In the genomic region with DNA sequence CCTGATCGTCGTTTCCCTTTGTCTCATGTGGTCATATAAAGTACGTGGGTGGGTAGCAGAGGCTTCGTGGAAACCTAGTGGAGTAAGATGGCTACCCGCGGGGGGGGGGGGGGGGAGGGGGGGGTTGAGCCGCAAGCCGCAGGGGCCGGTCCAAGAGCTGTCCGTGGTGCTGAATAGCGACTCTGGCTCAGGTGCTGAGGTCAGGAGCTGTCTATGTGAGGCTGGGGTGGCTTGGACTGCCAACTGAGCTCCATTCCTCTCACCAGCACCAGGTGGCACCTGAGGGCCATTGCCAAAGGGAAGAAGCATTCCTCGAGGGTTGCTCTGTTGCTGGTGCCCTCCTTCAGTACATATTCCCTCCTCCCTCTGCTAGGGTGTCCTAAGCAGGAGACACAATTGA, we compare ENCODE assay signal across 8 mouse cellular contexts. TPM values are rescaled to one million over a fixed set of nuclear protein-coding genes. Genes with fewer than 3 reads are reported as not detected.
DNase-seq lines count a peak whose midpoint lies in the region; ATAC-seq and TF ChIP-seq lines count a peak whose summit lies in the region.

No protein-coding gene starts in this region.

- H3K4me1 ChIP-seq in hindbrain, embryonic 11.5 days (replicated peaks; ENCODE audit: control insufficient read depth, insufficient read depth, low read length), result no peaks in the 10 kb centered on the region
- no peaks in the 10 kb centered on the region for H3K4me1 ChIP-seq in hindbrain, embryonic 16.5 days (ENCODE audit: control insufficient read depth, insufficient read depth, low read depth, low read length)
- no peaks in the 10 kb centered on the region for H3K4me1 ChIP-seq in embryonic facial prominence, embryonic 13.5 days
- H3K4me1 ChIP-seq in kidney, postnatal 0 days (replicated peaks; ENCODE audit: insufficient read depth, low read length), result no peaks in the 10 kb centered on the region

- no peak overlapping the region for H3K27ac ChIP-seq in hindbrain, embryonic 11.5 days (ENCODE audit: low read depth, low read length)
- H3K27ac ChIP-seq in hindbrain, embryonic 16.5 days (ENCODE audit: low read depth, low read length), result no peak overlapping the region
- H3K27ac ChIP-seq in embryonic facial prominence, embryonic 13.5 days, result no peak overlapping the region
- H3K27ac ChIP-seq in kidney, postnatal 0 days, result no peak overlapping the region

- peak; percentile 57 for TF ChIP-seq CTCF in kidney, postnatal 0 days (IDR thresholded peaks at IDR 0.05; ENCODE audit: low read depth)

- WGBS in hindbrain, embryonic 11.5 days, result 10% methylated on average over 10 of the region's 12 CpGs
- 9% methylated on average over 11 of the region's 12 CpGs for WGBS in hindbrain, embryonic 16.5 days
- 5% methylated on average over 10 of the region's 12 CpGs for WGBS in embryonic facial prominence, embryonic 13.5 days
- 7% methylated on average over 10 of the region's 12 CpGs for WGBS in kidney, postnatal 0 days

- no peaks in the 10 kb centered on the region for H3K27me3 ChIP-seq in hindbrain, embryonic 11.5 days (ENCODE audit: control insufficient read depth, insufficient read depth, low read length)
- H3K27me3 ChIP-seq in hindbrain, embryonic 16.5 days (replicated peaks; ENCODE audit: control insufficient read depth, insufficient read depth, low read length), result no peaks in the 10 kb centered on the region; the same call in 1 of the 2 replicates
- no peaks in the 10 kb centered on the region for H3K27me3 ChIP-seq in embryonic facial prominence, embryonic 13.5 days
- no peaks in the 10 kb centered on the region for H3K27me3 ChIP-seq in kidney, postnatal 0 days (ENCODE audit: insufficient read depth, low read length)

- H3K4me2 ChIP-seq in hindbrain, embryonic 11.5 days (replicated peaks; ENCODE audit: low read depth, low read length), result no peak overlapping the region
- no peak overlapping the region for H3K4me2 ChIP-seq in hindbrain, embryonic 16.5 days (ENCODE audit: low read length)
- peak overlapping the region; percentile 30 for H3K4me2 ChIP-seq in embryonic facial prominence, embryonic 13.5 days
- no peak overlapping the region for H3K4me2 ChIP-seq in kidney, postnatal 0 days (ENCODE audit: low read length)

- no peak overlapping the region for H3K4me3 ChIP-seq in hindbrain, embryonic 11.5 days (ENCODE audit: low read depth, low read length)
- H3K4me3 ChIP-seq in hindbrain, embryonic 16.5 days (ENCODE audit: low read length), result no peak overlapping the region
- no peak overlapping the region for H3K4me3 ChIP-seq in embryonic facial prominence, embryonic 13.5 days
- no peak overlapping the region for H3K4me3 ChIP-seq in kidney, postnatal 0 days (replicated peaks; ENCODE audit: low read depth, low read length)

- no peak; the same call in 1 of the 2 replicates for ATAC-seq in hindbrain, embryonic 11.5 days (ENCODE audit: low FRiP score)
- no peak for ATAC-seq in hindbrain, embryonic 16.5 days
- ATAC-seq in embryonic facial prominence, embryonic 13.5 days (ENCODE audit: insufficient number of reproducible peaks, insufficient read depth, low FRiP score, low TSS enrichment, low read depth), result no peak
- ATAC-seq in kidney, postnatal 0 days (replicated peaks; ENCODE audit: low FRiP score, low read depth), result peak; percentile 79

- H3K36me3 ChIP-seq in hindbrain, embryonic 11.5 days (ENCODE audit: control insufficient read depth, insufficient read depth, low read length), result no peaks in the 10 kb centered on the region
- no peaks in the 10 kb centered on the region for H3K36me3 ChIP-seq in hindbrain, embryonic 16.5 days (ENCODE audit: control insufficient read depth, insufficient read depth, low read length)
- H3K36me3 ChIP-seq in embryonic facial prominence, embryonic 13.5 days, result no peaks in the 10 kb centered on the region
- no peaks in the 10 kb centered on the region for H3K36me3 ChIP-seq in kidney, postnatal 0 days (ENCODE audit: insufficient read depth, low read length)

- no peak overlapping the region for H3K9ac ChIP-seq in hindbrain, embryonic 11.5 days (ENCODE audit: low read depth, low read length)
- H3K9ac ChIP-seq in hindbrain, embryonic 16.5 days (ENCODE audit: low read depth, low read length), result no peak overlapping the region
- no peak overlapping the region for H3K9ac ChIP-seq in embryonic facial prominence, embryonic 13.5 days
- no peak overlapping the region for H3K9ac ChIP-seq in kidney, postnatal 0 days (ENCODE audit: low read depth, low read length)

- H3K9me3 ChIP-seq in hindbrain, embryonic 11.5 days (ENCODE audit: control insufficient read depth, low read length), result no peaks in the 10 kb centered on the region
- H3K9me3 ChIP-seq in hindbrain, embryonic 16.5 days (ENCODE audit: control insufficient read depth, low read length), result no peaks in the 10 kb centered on the region
- H3K9me3 ChIP-seq in embryonic facial prominence, embryonic 13.5 days, result no peaks in the 10 kb centered on the region
- no peaks in the 10 kb centered on the region for H3K9me3 ChIP-seq in kidney, postnatal 0 days (replicated peaks; ENCODE audit: low read length)

- peak; percentile 39 for DNase-seq in hindbrain, embryonic 11.5 days (ENCODE audit: low spot score)
- peak; percentile 49 for DNase-seq in adipocyte (ENCODE audit: low spot score)
- peak; percentile 54 for DNase-seq in kidney, postnatal 0 days (ENCODE audit: low spot score)
- DNase-seq in lung, postnatal 4 days, result peak; percentile 63 to 74
- no peak for DNase-seq in right cerebral cortex, adult 2 months (ENCODE audit: low spot score in 2 of 2)
- DNase-seq in urinary bladder, postnatal 10 days (ENCODE audit: low spot score), result no peak

RNA-seq across cellular contexts. Expression of a gene that starts 31.0 kb away (rescaled TPM):
- 434 and 533 TPM in 2 replicates for polyA plus RNA-seq in hindbrain, embryonic 11.5 days (2014; fragmentation: Nextera tagmentation; extraction: Ambion mirVana)
- 341 and 344 TPM in 2 replicates for polyA plus RNA-seq in hindbrain, embryonic 16.5 days (2015; fragmentation: Nextera tagmentation; extraction: Ambion mirVana)
- polyA plus RNA-seq in embryonic facial prominence, embryonic 13.5 days (2015; fragmentation: Nextera tagmentation; extraction: Ambion mirVana), result 411 and 438 TPM in 2 replicates
- 286 and 317 TPM in 2 replicates for polyA plus RNA-seq in kidney, postnatal 0 days (2015; fragmentation: Nextera tagmentation; extraction: Ambion mirVana)

RNA-seq across cellular contexts. Expression of a gene that starts 44.7 kb away (rescaled TPM):
- 28.4 and 32.2 TPM in 2 replicates for polyA plus RNA-seq in hindbrain, embryonic 11.5 days (2014; fragmentation: Nextera tagmentation; extraction: Ambion mirVana)
- polyA plus RNA-seq in hindbrain, embryonic 16.5 days (2015; fragmentation: Nextera tagmentation; extraction: Ambion mirVana), result 35.7 and 46.9 TPM in 2 replicates
- 41.7 and 42.7 TPM in 2 replicates for polyA plus RNA-seq in embryonic facial prominence, embryonic 13.5 days (2015; fragmentation: Nextera tagmentation; extraction: Ambion mirVana)
- polyA plus RNA-seq in kidney, postnatal 0 days (2015; fragmentation: Nextera tagmentation; extraction: Ambion mirVana), result 19.1 and 22.5 TPM in 2 replicates

RNA-seq across cellular contexts. Expression of a gene that starts 57.1 kb away (rescaled TPM):
- polyA plus RNA-seq in hindbrain, embryonic 11.5 days (2014; fragmentation: Nextera tagmentation; extraction: Ambion mirVana), result not detected in 2 replicates
- polyA plus RNA-seq in hindbrain, embryonic 16.5 days (2015; fragmentation: Nextera tagmentation; extraction: Ambion mirVana), result 0.10 and 0.34 TPM in 2 replicates
- 0.15 and 3.1 TPM in 2 replicates for polyA plus RNA-seq in embryonic facial prominence, embryonic 13.5 days (2015; fragmentation: Nextera tagmentation; extraction: Ambion mirVana)
- polyA plus RNA-seq in kidney, postnatal 0 days (2015; fragmentation: Nextera tagmentation; extraction: Ambion mirVana), result 0.25 and 0.79 TPM in 2 replicates

Comparison
In these comparisons a context has a peak if more than half of its experiments do, and no peak if none do; other contexts are left out.
1. DNase-seq: peak in hindbrain, embryonic 11.5 days (single experiment), adipocyte (single experiment), kidney, postnatal 0 days (single experiment) and lung, postnatal 4 days (2 of 2); none in right cerebral cortex, adult 2 months (0 of 2) and urinary bladder, postnatal 10 days (single experiment).